Mouse (Mus musculus): ENCODE data around the gene Amt.
"Not testable (repeated sequence)": the region's sequence is repeated elsewhere in the genome, so short reads cannot be mapped to it uniquely, and the experiment has no call there.

The Amt gene

GRCm38 (mm10) chr9:108284410-108284809 is 12.2 kb upstream of the Amt start:
- peak; percentile 86 for DNase-seq

GRCm38 (mm10) chr9:108287526-108288238 is 9.0 kb upstream of the Amt start:
- DNase-seq: not testable (repeated sequence)

GRCm38 (mm10) chr9:108289347-108289746 is 7.3 kb upstream of the Amt start:
- no peak for DNase-seq

- DNase-seq: peak; percentile 95
Measured at GRCm38 (mm10) chr9:108290016-108290750, 6.5 kb upstream of the Amt start, which contains the start of gene Nicn1. Gene Nicn1, plus strand, starts transcription at chr9:108290429.

GRCm38 (mm10) chr9:108290773-108291172 is 5.9 kb upstream of the Amt start:
- DNase-seq: no peak

GRCm38 (mm10) chr9:108301853-108302252 is 5.2 kb downstream of the Amt start:
- no peak for DNase-seq

- DNase-seq: no peak
Measured at GRCm38 (mm10) chr9:108304716-108305115, 8.1 kb downstream of the Amt start.

- no peak for DNase-seq
Measured at GRCm38 (mm10) chr9:108305170-108305569, 8.5 kb downstream of the Amt start.

GRCm38 (mm10) chr9:108305629-108306520 is 9.2 kb downstream of the Amt start, which contains the start of the genes Rhoa and Tcta:
Gene Rhoa, plus strand, starts transcription at chr9:108306129.
Gene Tcta, minus strand, starts transcription at chr9:108306160.
- peak; percentile 99 for DNase-seq

GRCm38 (mm10) chr9:108306571-108306980 is 9.9 kb downstream of the Amt start:
- DNase-seq: peak; percentile 91

- DNase-seq: no peak
Measured at GRCm38 (mm10) chr9:108307021-108307807, 10.6 kb downstream of the Amt start.

- no peak for DNase-seq
Measured at GRCm38 (mm10) chr9:108308141-108308540, 11.5 kb downstream of the Amt start.

- no peak for DNase-seq
Measured at GRCm38 (mm10) chr9:108317572-108317971, 20.9 kb downstream of the Amt start.

- no peak for DNase-seq
Measured at GRCm38 (mm10) chr9:108318462-108318861, 21.8 kb downstream of the Amt start.

GRCm38 (mm10) chr9:108322054-108322453 is 25.4 kb downstream of the Amt start:
- DNase-seq: not testable (repeated sequence)

GRCm38 (mm10) chr9:108324784-108325183 is 28.1 kb downstream of the Amt start:
- DNase-seq: no peak

- no peak for DNase-seq
Measured at GRCm38 (mm10) chr9:108325811-108326210, 29.2 kb downstream of the Amt start.

- no peak for DNase-seq
Measured at GRCm38 (mm10) chr9:108337848-108338550, 41.3 kb downstream of the Amt start.

- DNase-seq: no peak
Measured at GRCm38 (mm10) chr9:108338551-108338885, 41.9 kb downstream of the Amt start.

- peak; percentile 97 for DNase-seq
Measured at GRCm38 (mm10) chr9:108338886-108339781, 42.5 kb downstream of the Amt start, which contains the start of gene Gpx1. Gene Gpx1, plus strand, starts transcription at chr9:108338903.

Measured in kidney, postnatal 14 days (tissue).